Mouse (Mus musculus) left cerebral cortex, adult 18-20 months (tissue): ENCODE results near the gene Pla2g4e. TPM values are rescaled to one million over a fixed set of nuclear protein-coding genes. Genes with fewer than 3 reads are reported as not detected.
A peak's percentile ranks its signal among the peaks of the same experiment; 100 is the strongest.

Source experiments
- DNase-seq, 2 experiments: peaks; one replicate each; pipeline ENCODE4 v3.0.0; 2021 to 2022; ENCODE audit warnings: low spot score in 2 of 2, mixed read lengths in 1 of 2
- total RNA-seq, 2 experiments: library from RNA; stranded (reverse); gene quantifications; 2 replicates each; pipeline ENCODE4 v1.2.3; 2021

The Pla2g4e gene
- total RNA-seq, 2 experiments from 2014 or later = 18.0 to 20.9 TPM

GRCm38 (mm10) chr2:120238733-120239132, 6.4 kb downstream of the Pla2g4e start:
- DNase-seq = peak in 1 of 2 experiments; percentile 8

- no peak for DNase-seq
Measured at GRCm38 (mm10) chr2:120237784-120238183, 7.4 kb downstream of the Pla2g4e start.

- no peak for DNase-seq
Measured at GRCm38 (mm10) chr2:120235947-120236640, 9.0 kb downstream of the Pla2g4e start.

GRCm38 (mm10) chr2:120235381-120235780, 9.8 kb downstream of the Pla2g4e start:
- DNase-seq = no peak

- DNase-seq = no peak
Measured at GRCm38 (mm10) chr2:120231642-120232041, 13.5 kb downstream of the Pla2g4e start.

- no peak for DNase-seq
Measured at GRCm38 (mm10) chr2:120214600-120214999, 30.5 kb downstream of the Pla2g4e start.

DNA sequence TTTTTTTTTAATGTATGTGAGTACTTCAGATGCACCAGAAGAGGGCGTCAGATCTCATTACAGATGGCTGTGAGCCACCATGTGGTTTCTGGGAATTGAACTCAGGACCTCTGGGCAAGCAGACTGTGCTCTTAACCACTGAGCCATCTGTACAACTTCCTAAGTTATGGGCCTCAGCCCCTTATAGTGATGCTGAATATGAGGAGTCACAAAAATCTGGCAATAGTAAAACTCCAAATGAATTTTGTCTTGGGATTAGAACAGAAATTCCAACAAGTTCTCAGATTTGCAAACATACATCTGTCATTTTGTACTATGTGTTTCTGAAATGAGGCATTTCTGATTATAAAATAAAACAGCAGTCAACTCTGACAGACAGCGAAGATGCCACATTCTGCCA, 33.7 kb downstream of the Pla2g4e start:
- no peak for DNase-seq

- no peak for DNase-seq
Measured at GRCm38 (mm10) chr2:120207926-120208325, 37.2 kb downstream of the Pla2g4e start.

DNA sequence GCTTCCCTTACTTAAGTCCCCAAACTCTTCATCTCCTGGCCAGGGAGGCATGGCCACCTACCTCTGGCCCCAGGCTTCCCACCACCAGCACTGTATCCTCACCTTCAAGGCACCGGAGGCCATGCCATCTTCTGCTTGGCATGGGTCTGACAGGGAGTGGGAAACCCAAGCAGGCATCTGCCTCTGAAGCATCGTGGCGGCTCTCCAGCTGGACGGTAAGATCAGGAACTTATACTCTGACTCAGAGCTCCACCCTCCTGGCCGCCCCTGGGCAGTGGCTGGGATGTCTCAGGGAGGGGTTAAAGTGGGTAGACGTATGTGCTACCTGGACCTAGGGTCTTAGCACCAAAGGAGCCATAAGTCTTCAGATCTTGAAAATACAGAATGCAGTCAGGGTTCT, 38.1 kb downstream of the Pla2g4e start:
- no peak for DNase-seq

DNA sequence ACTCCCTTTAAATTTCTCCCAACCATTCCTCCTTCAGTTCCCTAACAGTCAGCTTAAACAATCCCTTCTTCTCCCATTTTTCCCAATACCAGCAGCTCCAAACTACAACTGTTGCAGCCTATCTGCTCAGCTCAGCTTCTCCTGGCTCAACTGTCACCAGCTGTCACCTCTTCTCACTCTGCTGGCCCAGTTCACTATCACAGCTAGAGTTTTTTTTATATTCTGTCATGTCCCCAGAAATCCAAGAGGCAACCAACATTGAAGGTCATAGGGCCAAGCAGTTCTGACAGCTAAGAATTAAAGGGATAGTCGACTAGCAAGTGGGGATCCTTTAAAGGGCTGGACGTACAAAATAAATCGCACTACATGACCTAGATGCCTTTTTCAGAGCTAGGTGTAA, 41.4 kb downstream of the Pla2g4e start:
- DNase-seq = no peak

DNA sequence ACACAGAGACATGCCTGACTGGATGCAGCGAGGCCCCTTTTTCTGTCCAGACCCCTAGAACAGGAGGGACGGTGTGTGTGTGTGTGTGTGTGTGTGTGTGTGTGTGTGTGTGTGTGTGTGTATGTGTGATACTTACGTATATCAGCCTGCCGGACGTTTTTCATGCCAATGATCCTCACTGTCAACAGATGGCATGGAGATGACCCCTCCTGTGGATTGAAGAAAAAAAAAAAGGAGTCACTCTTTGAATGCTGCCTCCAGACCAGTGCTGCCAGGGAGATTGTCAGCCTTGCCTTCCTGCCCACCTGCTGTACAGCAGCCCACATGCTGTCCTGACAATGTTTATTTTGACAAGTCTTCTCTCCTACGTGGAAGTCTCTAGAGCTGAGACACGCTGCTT, 45.1 kb downstream of the Pla2g4e start:
- peak in 1 of 2 experiments; percentile 19 for DNase-seq

- DNase-seq = no peak
Measured at GRCm38 (mm10) chr2:120188174-120188573, 57.0 kb downstream of the Pla2g4e start.

- no peak for DNase-seq
Measured at GRCm38 (mm10) chr2:120187583-120187982, 57.6 kb downstream of the Pla2g4e start.

DNA sequence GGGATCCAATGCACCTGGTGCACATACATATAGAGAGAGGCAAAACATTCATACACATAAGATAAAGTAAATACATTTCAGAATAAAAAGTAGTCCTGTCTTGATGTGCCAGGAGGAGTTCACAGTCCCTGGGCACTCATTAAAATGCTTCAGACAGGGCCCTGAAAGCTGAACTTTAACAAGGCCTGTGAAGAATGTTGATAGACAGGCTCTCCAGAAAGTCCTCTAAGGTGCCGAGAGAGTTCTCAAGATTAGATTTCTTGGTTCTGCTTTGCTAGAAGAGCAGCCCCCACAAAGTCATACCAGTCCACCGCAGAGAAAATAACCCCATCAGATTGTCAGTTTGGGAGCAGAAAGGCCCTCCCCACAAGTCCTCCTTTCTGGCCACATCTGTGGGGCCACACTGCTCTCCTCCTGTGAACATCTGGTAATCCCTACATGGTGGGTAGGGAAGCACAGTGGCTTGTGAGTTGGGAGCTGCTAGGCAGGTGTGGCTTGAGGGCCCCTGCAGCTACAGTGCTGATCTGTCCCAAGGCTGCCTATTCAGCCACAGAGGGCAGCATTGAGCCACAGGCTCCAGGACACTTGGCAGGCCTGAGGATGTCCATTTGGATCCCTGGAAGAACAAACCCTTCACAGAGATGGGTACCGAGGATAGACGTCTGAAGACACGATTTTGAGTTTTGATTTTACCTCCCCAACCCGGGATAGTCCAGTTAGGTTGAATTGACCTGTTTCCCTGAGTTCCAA, 59.4 kb downstream of the Pla2g4e start:
- DNase-seq = no peak

DNA sequence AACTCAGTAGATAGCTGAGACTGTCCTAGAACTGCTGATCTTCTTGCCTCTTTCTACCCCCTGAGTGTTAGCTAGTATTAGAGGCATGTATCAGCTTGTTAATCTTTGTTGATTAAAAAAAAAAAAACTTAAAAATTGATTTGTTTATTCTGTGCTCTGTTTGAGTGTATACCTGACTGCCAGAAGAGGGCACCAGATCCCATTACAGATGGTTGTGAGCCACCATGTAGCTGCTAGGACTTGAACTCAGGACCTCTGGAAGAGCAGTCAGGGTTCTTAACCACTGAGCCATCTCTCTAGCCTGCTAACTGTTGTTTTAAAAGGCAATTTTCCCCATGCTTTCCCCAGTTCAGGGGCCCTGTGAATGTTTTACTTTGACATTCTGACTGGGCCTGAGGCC, 66.2 kb downstream of the Pla2g4e start:
- no peak for DNase-seq

DNA sequence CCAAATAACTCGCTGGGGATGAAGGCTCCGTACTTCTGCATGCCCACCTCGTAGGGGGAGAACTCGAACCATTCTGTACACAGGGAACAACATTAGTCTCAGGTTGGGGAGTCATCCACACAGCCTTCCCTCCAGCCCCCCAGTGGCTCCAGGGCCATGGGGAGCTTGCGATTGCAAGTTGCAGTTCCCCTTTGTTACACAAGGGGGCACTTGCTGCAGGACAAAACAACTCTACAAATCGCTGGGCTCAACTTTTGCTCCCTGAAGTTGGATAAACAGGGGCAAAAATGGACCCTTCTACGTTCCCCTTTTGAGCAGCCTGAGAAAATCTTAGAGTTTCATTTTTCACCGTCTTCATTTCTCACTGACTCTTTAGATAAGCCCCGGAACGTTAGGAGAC, 71.4 kb downstream of the Pla2g4e start:
- peak; percentile 52 to 68 for DNase-seq

DNA sequence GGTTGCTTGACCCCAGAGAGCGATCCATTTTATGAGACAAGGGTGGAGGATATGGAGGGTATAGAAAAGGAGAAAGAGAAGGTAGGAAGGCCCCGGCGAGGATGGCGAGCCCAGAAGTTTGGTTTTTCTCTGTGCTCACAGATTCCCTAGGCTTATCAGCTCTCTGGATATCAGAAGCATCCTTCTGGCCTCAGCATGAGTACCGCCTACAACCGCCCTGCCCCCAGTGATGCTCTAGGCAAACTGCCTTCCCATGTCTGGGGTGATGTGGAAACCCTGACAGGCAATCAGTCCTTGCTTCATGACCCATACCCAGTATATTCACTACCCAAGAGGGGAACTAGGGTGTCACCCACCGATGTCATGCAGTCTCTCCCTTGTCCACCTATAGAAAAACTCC, 73.8 kb downstream of the Pla2g4e start:
- DNase-seq = no peak

DNA sequence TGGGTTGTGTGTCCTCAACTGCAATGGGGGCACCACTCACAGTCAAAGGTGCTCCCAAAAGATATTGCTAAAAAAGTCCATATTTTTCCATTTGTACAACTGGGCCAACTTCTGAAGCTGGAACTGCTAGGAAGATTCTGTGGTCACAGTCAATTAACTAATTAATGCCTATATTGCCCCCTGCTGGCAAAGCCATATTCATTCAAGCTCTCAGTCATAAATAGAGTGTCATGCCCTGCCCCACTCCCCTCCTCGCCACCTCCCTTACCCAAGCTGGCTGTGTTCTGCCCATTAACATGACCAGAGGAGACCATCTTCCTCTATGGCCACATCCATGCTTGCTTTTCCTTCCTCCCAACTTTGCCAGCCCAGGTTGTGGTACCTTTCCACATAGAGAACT, 74.4 kb downstream of the Pla2g4e start:
- peak in 1 of 2 experiments; percentile 27 for DNase-seq

DNA sequence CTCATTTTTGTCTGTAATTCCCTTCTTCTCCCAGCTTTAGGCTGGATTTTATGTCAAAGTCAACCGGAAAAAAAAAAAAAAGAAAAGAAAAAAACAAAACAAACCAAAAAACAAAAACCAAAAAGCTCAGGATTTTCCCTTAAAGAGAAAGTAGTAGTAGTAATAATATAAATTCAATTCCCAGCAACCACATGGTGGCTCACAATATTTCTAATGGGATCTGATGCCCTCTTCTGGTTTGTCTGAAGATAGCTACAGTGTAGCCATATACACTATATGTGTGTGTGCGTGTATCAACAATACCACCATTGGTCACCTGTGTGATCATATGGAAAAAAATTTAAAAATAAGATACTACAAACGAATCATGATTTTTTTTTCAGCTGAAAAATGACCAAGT, 75.8 kb downstream of the Pla2g4e start:
- DNase-seq = no peak

- no peak for DNase-seq
Measured at GRCm38 (mm10) chr2:120167763-120168162, 77.4 kb downstream of the Pla2g4e start.

- DNase-seq = no peak
Measured at GRCm38 (mm10) chr2:120165474-120165873, 79.7 kb downstream of the Pla2g4e start.

DNA sequence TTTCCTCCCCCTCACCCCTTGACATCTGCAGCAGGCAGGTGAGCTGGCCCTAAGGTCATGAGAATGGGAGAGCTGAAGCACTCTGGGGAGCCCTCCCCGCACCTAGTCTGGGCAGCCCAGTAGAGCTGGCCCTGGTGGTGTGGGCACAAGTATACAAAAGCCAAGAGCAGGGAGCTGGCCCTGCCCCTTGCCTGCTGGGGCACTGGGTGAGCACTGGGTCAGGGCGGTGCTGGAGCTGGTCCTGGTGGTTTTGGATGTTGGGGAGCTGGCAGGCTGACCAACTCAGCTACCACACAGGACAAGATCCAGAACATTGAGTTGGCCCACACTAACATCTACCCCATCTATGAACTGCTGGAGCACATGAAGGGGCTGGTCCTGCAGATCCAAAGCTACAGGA, 85.7 kb downstream of the Pla2g4e start:
- no peak for DNase-seq

DNA sequence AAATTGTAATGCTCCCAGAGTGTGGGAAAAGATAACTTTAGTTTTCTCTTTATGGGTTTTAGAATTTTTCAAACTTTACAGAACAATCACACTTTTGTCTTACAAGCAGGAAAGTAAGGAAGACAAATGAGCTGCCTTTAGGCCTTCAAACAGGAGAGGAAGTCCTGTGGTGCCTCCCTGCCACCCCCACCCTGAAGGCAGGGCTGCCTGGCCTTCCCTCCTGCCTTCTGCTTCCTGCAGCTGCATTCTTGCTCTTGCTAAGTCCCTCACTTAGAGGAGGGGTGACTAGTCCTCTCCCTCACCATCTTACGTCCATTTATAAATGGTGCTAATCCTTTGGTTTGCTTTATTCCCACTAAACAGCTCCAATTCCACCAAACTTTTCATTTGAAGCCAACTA, 86.3 kb downstream of the Pla2g4e start:
- no peak for DNase-seq
